Comparison of ENCODE assay signal across 23 mouse cellular contexts in genomic region chr8:61500914-61501313, GRCm38 (mm10).
"Had no signal": no experiment of that assay in that cellular context is flagged by ENCODE, and none has a peak within 500 bp of the region (broad histone marks: within the 10 kb centered on the region; RNA-seq: fewer than 3 reads in every experiment).

No protein-coding gene starts in this region.

- H3K4me3 ChIP-seq: kidney, embryonic 15.5 days; left cerebral cortex, adult 2 months; limb, embryonic 12.5 days; liver, embryonic 13.5 days; megakaryocyte, embryonic 14.5 days; midbrain, embryonic 10.5 days; midbrain, embryonic 13.5 days; myocyte; neural tube, embryonic 13.5 days had no signal

- H3K4me1 ChIP-seq: kidney, embryonic 15.5 days; limb, embryonic 12.5 days; liver, embryonic 13.5 days; midbrain, embryonic 10.5 days; midbrain, embryonic 13.5 days; neural tube, embryonic 13.5 days had no signal

- H3K4me2 ChIP-seq: kidney, embryonic 15.5 days; limb, embryonic 12.5 days; liver, embryonic 13.5 days; midbrain, embryonic 13.5 days; neural tube, embryonic 13.5 days had no signal

- H3K27me3 ChIP-seq: kidney, embryonic 15.5 days; limb, embryonic 12.5 days; liver, embryonic 13.5 days; megakaryocyte, embryonic 14.5 days; midbrain, embryonic 13.5 days; neural tube, embryonic 13.5 days had no signal

- H3K9me3 ChIP-seq: kidney, embryonic 15.5 days; limb, embryonic 12.5 days; liver, embryonic 13.5 days; megakaryocyte, embryonic 14.5 days; midbrain, embryonic 10.5 days; midbrain, embryonic 13.5 days; neural tube, embryonic 13.5 days had no signal

- DNase-seq: kidney, adult 11 months; kidney, adult 8-10 months; kidney, postnatal 10 days; kidney, postnatal 36 days; layer of hippocampus, postnatal 36 days; liver, embryonic 13.5 days; lung, adult 2 months; lung, postnatal 36 days; retina, postnatal 1 day; right cerebral cortex, postnatal 25 days; spleen, adult 18-20 months; thymus, adult 18-20 months; thymus, postnatal 14 days; thymus, postnatal 4 days had no signal

- ATAC-seq: midbrain, embryonic 13.5 days; midbrain, embryonic 16.5 days had no signal

- H3K27ac ChIP-seq: kidney, embryonic 15.5 days; left cerebral cortex, adult 2 months; limb, embryonic 12.5 days; liver, embryonic 13.5 days; midbrain, embryonic 10.5 days; midbrain, embryonic 13.5 days; neural tube, embryonic 13.5 days had no signal

- H3K9ac ChIP-seq: kidney, embryonic 15.5 days; limb, embryonic 12.5 days; liver, embryonic 13.5 days; midbrain, embryonic 13.5 days; neural tube, embryonic 13.5 days had no signal
